Mouse (Mus musculus): ENCODE results near the gene C9orf72.

DNA sequence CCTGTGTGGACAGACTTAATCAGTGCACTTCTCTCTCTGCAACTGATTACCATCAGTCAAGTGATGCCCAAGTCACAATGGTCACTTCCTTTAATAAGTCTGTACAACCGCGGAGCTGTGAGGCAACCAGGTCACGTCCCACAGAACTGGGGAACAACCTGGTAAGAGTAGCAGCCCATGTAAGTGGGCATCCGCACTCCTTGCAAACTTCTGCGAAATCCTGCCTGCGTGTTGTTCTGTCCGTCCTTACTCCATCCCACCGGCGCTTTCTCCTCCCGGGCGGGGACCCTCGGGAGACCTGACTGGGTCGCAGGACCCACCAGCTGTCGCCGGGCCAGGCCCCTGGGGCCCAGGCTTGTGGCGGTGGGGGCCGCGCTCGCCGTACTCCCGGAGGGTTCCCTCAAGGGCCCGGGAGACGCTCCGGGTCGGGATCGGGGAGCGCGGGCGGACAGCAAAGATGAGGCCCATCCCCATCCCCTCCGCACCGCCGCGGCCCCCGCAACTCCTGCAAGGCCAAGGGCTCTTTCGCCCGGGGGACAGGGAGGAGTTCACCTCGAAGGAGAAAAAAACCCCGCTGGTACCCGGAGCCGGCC, 738 bp downstream of the C9orf72 start:
- no peak for TF ChIP-seq CTCF (IDR thresholded peaks at IDR 0.05; ENCODE audit: borderline replicate concordance, insufficient read depth, low read depth, low read length)
- TF ChIP-seq POLR2A (IDR thresholded peaks at IDR 0.05; ENCODE audit: borderline replicate concordance, insufficient read depth, low read length) = no peak

All from cerebellum, adult 2 months (tissue).